Mouse (Mus musculus) lung, postnatal 25 days (tissue): ENCODE results near the gene Nrp1.

Experiments used
- DNase-seq: peaks from one replicate; pipeline ENCODE4 v3.0.0; 2022; ENCODE audit warnings: low spot score

Nrp1 gene

DNA sequence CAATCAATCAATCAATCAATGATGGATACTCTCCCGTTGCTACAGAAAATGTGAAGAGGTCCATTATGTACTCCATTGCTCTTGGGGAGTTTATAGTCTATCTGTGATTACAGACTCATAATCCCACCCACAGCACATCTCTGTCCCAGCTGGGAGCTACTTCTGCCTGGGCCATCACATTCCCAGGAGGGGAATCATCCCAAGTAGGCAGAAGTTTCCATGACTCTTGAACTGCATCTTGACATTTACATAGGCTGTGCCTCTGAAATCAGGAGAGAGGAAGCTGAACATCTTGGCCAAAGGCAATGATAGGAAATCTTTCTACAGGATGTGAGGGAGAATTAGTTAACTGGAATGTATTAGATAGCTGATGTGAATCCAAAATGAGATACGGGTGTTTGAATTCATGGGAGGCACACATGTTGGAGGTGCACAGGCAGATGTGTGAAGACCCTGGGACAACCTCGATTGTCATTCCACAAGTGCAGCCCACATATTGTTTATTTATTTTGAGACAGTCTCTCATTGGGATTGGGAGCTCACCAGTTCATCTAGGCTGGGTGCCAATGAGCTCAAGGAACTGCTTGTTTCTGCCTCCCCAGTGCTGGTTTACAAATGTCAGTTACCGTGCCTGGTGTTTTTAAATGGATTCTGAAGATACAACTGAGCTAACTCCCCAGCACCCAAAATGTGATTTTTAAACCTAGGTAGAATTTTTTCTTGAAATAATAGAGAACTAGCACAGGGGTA, 108.5 kb downstream of the Nrp1 start:
- DNase-seq: no peak

DNA sequence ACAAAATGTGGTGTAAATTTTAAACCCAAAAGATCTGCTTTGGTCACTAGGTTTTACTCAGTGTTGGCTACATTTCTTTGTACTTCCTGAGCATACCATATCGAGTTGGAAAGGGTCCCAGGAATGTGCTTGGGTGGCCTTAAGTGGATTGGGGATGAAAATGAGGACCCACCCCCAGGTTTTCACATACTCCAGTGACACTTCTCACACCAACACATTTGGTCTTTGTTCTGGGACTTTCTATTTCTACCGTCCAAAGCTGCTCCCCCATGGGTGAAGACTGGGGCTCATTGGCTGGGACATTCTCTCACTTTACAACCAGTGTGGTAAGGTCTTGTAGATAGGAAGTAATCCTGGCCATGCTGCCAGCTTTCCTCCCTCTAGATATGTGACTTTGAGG, 111.7 kb downstream of the Nrp1 start:
- no peak for DNase-seq

DNA sequence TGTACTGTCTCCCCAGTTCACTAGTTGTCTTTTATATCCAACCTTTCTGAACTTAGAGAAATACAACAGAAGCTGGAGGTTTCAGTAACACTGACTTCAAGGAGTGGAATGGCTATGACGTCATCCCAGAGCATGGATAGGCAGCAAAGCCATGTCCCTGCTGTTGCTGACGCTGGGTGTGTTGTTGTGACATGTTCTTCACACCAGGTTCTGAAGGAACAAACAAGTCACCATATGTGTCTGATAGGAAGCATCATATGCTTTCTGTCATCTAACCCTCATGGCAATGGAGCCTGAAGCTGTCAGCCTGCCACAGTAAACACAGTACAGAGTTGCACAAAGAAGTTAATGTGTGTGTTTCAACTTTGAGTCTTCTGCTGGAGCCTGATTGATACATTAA, 112.8 kb downstream of the Nrp1 start:
- no peak for DNase-seq

DNA sequence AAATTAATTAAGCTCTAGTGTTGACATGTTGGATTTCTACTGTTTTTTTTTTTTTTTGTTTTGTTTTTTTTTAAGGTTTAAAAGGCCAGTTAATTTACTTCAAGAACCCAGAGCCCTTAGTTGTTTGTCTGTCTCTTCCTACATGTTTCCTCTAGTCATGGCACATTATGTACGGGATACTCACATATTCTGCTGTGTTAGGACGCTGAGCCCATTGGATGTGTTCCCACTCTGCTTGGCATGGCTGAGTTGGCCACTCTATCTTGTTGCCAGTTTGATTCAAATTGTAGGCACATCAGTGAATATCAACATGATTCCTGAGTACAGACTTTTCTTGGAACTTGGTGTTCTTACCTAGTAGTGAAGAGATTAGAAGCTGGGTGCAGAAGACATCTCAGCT, 114.5 kb downstream of the Nrp1 start:
- DNase-seq: no peak

GRCm38 (mm10) chr8:128473456-128474239, 115.2 kb downstream of the Nrp1 start:
- DNase-seq: no peak

GRCm38 (mm10) chr8:128474614-128475013, 116.2 kb downstream of the Nrp1 start:
- no peak for DNase-seq

GRCm38 (mm10) chr8:128476206-128476605, 117.8 kb downstream of the Nrp1 start:
- DNase-seq: no peak

DNA sequence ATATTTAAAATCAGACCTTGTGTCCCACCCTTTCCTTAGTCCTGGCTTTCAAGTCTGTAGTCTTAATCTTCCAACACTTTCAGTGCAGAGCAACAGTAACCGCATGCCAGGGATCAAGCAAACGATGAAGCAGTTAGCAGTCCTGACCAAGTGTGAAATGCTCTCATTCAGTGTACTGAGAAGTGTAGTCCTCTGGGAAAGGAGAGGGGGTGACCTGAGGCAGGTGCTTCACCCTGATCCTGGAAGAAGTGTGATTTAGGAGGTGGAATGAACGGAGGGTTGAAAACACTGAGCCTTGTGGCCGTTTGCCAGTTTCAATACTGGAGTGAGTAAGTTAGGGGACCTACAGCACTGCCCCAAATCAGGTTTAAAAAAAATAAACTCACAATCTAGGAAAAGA, 119.6 kb downstream of the Nrp1 start:
- no peak for DNase-seq

DNA sequence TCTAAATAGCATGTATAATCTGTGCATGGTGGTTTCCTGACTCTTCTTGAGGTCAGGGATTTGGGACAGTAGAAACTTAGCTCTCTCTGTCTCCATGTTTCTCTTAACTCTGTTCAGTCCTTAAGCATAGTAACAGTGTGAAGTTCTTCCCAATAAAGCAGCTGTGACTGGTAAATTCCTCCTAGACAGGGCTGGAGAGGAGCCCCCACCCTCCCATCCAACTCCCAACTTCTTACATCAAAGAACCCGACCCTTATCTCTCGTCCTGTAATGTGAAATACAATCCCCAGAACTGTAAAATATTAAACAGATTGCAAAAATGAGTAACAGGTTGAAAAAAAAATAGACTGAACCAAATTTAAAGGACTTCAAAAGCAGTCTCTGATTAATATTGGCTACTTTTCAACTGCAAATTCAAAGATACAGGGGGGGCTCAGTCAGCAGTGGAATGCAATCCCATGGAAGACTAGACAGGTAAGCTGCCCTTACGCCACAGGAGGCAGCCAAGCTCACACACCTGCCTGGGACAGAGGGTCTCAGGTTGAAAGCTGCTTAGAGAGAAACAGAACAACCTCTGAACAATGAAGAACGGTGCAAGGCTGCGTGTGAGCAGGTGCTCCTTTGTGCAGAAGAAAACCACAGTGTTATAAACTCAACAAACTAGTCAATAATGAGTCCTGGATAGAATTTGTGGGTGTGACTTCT, 121.1 kb downstream of the Nrp1 start:
- DNase-seq: no peak

- DNase-seq: no peak
Measured at GRCm38 (mm10) chr8:128480896-128481665, 122.7 kb downstream of the Nrp1 start.

- no peak for DNase-seq
Measured at GRCm38 (mm10) chr8:128483344-128483743, 124.9 kb downstream of the Nrp1 start.

GRCm38 (mm10) chr8:128484720-128485124, 126.3 kb downstream of the Nrp1 start:
- DNase-seq: no peak

DNA sequence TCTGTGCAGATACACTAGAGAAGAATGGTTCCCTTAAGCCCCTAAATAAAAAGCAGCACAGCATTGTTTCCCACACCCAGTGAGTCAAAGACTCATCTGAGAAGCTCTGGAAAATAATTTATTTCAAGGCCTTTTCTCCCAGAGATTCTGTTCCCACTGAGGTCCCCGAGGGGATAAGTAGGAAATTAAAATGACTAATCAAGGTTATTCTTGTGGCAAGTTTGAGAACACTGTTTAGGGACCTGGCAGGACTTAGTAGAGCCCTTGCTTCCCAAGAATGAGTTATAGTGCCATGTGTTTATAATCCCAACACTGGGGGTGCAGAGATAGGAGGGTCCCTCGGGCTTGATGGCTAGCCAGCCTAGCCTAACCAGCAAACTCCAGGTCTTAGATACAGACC, 127.6 kb downstream of the Nrp1 start:
- DNase-seq: no peak

GRCm38 (mm10) chr8:128487966-128488931, 129.8 kb downstream of the Nrp1 start:
- DNase-seq: peak; percentile 54

- no peak for DNase-seq
Measured at GRCm38 (mm10) chr8:128489351-128489750, 130.9 kb downstream of the Nrp1 start.

DNA sequence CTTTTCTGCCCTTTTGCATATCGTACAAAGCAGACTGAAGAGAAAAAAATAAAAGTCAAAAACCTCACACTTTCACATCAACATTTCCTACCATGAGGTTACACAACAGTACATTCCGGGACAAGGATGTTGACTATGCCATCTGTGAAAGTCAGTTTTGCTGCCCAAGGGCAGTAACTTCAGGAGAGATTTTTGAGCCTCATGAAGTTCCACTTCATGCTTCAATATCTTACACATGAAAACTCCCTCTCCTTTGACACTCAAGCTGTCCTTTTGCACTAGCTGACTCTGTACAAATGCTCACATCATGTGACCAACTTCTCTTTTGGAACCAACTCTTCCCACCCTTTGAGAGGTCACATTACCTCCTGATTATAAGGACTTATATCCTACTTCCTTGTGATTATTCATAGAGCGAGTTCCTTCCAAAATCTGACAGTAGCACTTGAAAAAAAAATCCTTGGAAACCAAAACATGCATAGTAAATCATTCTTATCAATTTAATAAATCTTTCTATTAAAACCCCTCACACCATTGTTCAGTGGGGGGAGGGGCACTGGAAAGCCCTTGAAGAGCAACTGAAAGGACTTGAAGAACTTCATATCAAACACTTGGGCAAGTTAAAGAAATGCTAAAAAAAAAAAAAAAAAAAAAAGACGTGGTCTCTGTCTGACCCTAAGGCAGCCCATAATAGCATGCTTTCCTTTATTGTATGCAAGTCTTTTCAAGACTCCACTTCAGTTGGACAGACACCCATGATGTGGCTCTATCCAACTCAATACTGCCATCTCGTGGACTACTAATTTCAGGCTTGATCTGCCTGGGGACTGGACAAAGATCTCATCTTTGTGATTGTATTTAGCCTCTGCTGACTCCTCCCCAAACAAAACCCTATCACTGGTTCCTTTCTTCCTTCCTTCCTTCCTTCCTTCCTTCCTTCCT, 133.0 kb downstream of the Nrp1 start:
- DNase-seq: peak; percentile 89

- no peak for DNase-seq
Measured at GRCm38 (mm10) chr8:128493801-128494200, 135.4 kb downstream of the Nrp1 start.

- no peak for DNase-seq
Measured at GRCm38 (mm10) chr8:128498836-128499235, 140.4 kb downstream of the Nrp1 start.

DNA sequence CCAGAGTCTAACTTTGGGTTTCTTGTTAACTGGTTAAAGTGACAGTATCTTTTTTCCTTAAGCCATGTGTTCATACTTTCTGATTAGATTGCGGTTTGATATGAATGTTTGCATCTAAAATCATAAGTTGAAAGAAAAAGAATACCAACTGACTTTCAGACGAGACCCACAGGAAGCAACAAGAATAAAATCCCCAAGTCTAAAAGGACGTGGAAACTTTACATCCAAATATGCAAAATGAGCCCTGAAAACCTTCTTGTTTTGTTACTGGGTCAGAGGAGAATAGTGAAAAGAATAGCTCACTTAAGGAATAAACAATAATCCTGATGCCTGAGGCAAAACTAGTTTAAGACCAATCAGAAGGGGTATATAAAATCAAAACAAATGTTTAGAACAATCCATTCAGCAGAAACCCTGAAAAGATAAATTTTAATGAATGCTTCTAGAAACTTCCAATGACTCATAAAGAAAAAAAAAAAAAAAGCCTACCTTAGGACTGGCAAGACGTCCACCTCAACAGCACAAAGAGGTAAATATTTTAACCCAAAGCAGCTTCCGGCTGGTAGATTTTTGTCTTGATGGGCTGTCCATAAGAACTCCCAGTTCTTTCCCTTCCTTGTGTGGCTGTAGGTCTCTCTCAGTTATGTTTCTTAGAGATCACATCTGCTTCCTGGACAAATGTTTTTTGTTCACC, 145.9 kb downstream of the Nrp1 start:
- no peak for DNase-seq
